Mouse (Mus musculus): ENCODE results near the gene Rtn4rl1. TPM values are rescaled to one million over a fixed set of nuclear protein-coding genes. Genes with fewer than 3 reads are reported as not detected.
A peak's percentile ranks its signal among the peaks of the same experiment; 100 is the strongest.
"Not testable (repeated sequence)": the region's sequence is repeated elsewhere in the genome, so short reads cannot be mapped to it uniquely, and the experiment has no call there.

Rtn4rl1 gene
- polyA plus RNA-seq, 1 experiment from 2014 or later: 1.4 TPM

DNA sequence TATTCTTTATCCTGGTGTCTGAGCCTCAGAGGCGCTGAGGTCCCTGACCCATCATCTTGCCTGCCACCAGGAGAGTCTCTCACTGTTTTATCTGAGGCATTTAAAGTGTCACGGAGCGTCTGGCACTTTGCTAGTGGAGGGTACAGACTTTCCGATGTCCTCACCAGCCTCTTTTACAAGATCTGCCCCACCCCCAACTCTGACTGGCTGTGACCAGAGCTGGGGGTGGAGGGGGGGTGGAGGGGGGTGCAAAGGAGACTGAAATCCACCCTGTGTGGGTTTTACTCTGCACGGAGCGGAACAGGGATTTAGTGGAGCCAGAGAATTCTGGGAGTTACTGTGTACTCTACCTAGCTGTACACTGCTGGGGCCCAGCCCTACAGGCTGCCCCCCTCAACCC is 81.5 kb downstream of the Rtn4rl1 start:
- ATAC-seq (ENCODE audit: insufficient read depth, low FRiP score): no peak
- H3K4me1 ChIP-seq (ENCODE audit: control insufficient read depth, insufficient read depth, low read length): 0 out of 2 replicates have a peak, but pooled peaks cover 7% of the 10 kb centered on the region
- WGBS: 29% methylated on average over 6 of the region's 6 CpGs
- H3K9ac ChIP-seq (ENCODE audit: low read length): no peak overlapping the region
- no peaks in the 10 kb centered on the region for H3K36me3 ChIP-seq (ENCODE audit: control insufficient read depth, insufficient read depth, low read length)
- H3K9me3 ChIP-seq (replicated peaks; ENCODE audit: control insufficient read depth, low read length): no peaks in the 10 kb centered on the region
- no peak overlapping the region for H3K4me2 ChIP-seq (ENCODE audit: low read depth, low read length)
- H3K4me3 ChIP-seq (replicated peaks; ENCODE audit: low read length): no peak overlapping the region
- H3K27me3 ChIP-seq (ENCODE audit: control insufficient read depth, insufficient read depth, low read length): no peaks in the 10 kb centered on the region
- H3K27ac ChIP-seq (ENCODE audit: low read length): no peak overlapping the region

DNA sequence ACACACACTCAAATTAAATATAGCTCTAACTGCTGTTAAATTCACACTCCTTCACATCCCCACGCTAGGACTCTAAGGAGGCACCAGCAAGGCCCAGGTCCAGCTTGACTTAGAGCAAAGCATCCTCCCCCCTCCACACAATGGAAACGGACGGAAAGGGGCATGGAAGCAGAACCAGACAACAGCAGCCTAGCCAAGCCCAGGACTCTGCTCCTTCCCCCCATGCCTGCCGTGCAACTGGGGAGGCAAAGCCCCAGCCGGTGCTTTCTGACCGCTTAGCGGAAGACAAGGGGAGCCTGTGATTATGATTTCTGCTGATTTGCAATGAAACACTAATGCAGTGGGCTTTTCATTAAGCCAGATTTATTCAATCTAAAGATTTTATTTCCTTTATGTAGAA is 84.5 kb downstream of the Rtn4rl1 start:
- Histone ChIP-seq H3K27ac (ENCODE audit: low read length) (no peak overlapping the region), H3K4me3 (replicated peaks; ENCODE audit: low read length) (no peak overlapping the region), H3K27me3 (ENCODE audit: control insufficient read depth, insufficient read depth, low read length) (peaks cover 23% of the 10 kb centered on the region), H3K4me2 (ENCODE audit: low read depth, low read length) (no peak overlapping the region), H3K36me3 (ENCODE audit: control insufficient read depth, insufficient read depth, low read length) (no peaks in the 10 kb centered on the region), H3K9ac (ENCODE audit: low read length) (no peak overlapping the region), H3K4me1 (ENCODE audit: control insufficient read depth, insufficient read depth, low read length) (peaks cover 14% of the 10 kb centered on the region), H3K9me3 (replicated peaks; ENCODE audit: control insufficient read depth, low read length) (no peaks in the 10 kb centered on the region)
- WGBS: 68% methylated on average over 7 of the region's 7 CpGs
- ATAC-seq (ENCODE audit: insufficient read depth, low FRiP score): no peak

DNA sequence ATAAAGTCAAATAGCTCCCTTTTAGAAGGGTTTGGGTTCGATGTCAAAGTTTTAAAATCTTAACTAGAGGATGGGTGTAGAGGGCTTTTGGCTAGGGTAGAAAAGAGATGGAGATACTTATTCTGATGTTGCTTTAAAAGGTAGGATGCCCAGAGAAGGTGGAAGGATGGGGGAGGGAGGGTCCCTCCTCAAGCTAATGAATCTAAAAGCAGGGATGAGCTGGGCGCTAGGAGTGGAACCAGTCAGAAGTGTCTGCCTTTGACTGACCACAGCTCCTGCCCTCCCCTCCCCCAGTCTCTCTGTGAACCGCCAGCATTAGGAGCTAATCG is 85.4 kb downstream of the Rtn4rl1 start:
- H3K4me2 ChIP-seq (ENCODE audit: low read depth, low read length): peak overlapping the region; percentile 48
- H3K36me3 ChIP-seq (ENCODE audit: control insufficient read depth, insufficient read depth, low read length): no peaks in the 10 kb centered on the region
- H3K4me1 ChIP-seq (ENCODE audit: control insufficient read depth, insufficient read depth, low read length): peaks cover 14% of the 10 kb centered on the region
- H3K4me3 ChIP-seq (replicated peaks; ENCODE audit: low read length): peak overlapping the region; percentile 27
- H3K27ac ChIP-seq (ENCODE audit: low read length): no peak overlapping the region
- peak overlapping the region; percentile 11; the same call in 1 of the 2 replicates for H3K9ac ChIP-seq (ENCODE audit: low read length)
- no peak for ATAC-seq (ENCODE audit: insufficient read depth, low FRiP score)
- no peaks in the 10 kb centered on the region for H3K9me3 ChIP-seq (replicated peaks; ENCODE audit: control insufficient read depth, low read length)
- 13% methylated on average over 4 of the region's 4 CpGs for WGBS
- peaks cover 27% of the 10 kb centered on the region for H3K27me3 ChIP-seq (ENCODE audit: control insufficient read depth, insufficient read depth, low read length)

DNA sequence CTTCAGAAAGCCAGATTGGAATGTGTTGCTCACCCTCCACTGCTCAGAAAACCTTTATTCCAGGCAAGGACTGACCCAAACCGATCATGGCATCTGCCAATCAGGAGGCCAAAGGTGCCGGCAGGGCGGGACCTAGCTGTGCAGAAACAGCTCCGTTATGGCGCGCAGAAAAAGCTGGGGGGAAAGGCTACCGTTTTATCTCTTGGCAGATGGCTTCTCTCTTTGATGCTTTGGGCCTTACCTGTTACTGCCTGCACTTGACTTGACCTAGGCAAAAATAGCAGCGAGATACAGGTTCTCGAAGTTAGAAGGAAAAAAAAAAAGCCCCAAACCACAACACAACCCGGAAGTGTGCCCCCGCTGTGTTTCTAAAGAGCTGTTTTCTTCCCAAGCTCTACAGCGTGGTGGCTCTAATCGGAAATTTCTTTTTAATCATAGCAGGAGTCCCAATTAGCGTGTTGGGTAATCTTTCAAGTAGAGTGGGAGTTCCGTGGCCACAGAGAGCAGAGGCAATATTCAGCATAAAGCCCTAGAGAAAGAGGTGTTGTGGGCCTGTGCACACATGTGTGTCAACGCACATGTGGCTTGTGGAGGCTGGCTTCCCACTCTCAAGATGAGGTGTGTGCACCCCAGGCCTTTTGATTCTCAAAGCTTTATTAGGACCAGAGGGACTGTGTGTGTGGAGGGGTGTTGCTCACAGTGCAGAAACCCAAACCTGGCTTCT is 85.9 kb downstream of the Rtn4rl1 start:
- Histone ChIP-seq H3K9me3 (replicated peaks; ENCODE audit: control insufficient read depth, low read length) (no peaks in the 10 kb centered on the region), H3K27me3 (ENCODE audit: control insufficient read depth, insufficient read depth, low read length) (peaks cover 27% of the 10 kb centered on the region), H3K9ac (ENCODE audit: low read length) (peak overlapping the region; percentile 11; the same call in 1 of the 2 replicates), H3K4me3 (replicated peaks; ENCODE audit: low read length) (peak overlapping the region; percentile 27), H3K36me3 (ENCODE audit: control insufficient read depth, insufficient read depth, low read length) (no peaks in the 10 kb centered on the region), H3K4me2 (ENCODE audit: low read depth, low read length) (peak overlapping the region; percentile 48), H3K4me1 (ENCODE audit: control insufficient read depth, insufficient read depth, low read length) (peaks cover 14% of the 10 kb centered on the region), H3K27ac (ENCODE audit: low read length) (no peak overlapping the region)
- no peak for ATAC-seq (ENCODE audit: insufficient read depth, low FRiP score)
- 15% methylated on average over 16 of the region's 16 CpGs for WGBS

DNA sequence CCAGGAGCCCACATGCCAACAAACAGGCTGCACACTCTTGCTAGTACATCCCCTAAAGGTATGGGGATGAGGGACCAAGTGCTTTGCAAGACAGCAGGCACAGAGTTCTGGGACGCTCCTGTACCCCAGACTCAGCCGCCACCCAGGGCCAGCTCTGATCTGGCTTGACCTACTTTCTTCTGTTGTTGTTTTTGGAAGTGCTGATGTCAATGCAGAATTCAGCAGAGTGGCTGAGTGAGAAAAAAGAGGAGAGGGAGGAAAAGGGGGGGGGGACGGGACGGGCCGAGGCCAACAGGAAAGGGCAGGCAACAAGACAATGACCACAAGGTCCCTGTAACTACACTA is 86.5 kb downstream of the Rtn4rl1 start:
- no peak overlapping the region for H3K4me2 ChIP-seq (ENCODE audit: low read depth, low read length)
- 80% methylated on average over 5 of the region's 5 CpGs for WGBS
- no peaks in the 10 kb centered on the region for H3K9me3 ChIP-seq (replicated peaks; ENCODE audit: control insufficient read depth, low read length)
- H3K9ac ChIP-seq (ENCODE audit: low read length): no peak overlapping the region
- H3K27ac ChIP-seq (ENCODE audit: low read length): no peak overlapping the region
- peaks cover 14% of the 10 kb centered on the region for H3K4me1 ChIP-seq (ENCODE audit: control insufficient read depth, insufficient read depth, low read length)
- no peaks in the 10 kb centered on the region for H3K36me3 ChIP-seq (ENCODE audit: control insufficient read depth, insufficient read depth, low read length)
- peaks cover 27% of the 10 kb centered on the region for H3K27me3 ChIP-seq (ENCODE audit: control insufficient read depth, insufficient read depth, low read length)
- H3K4me3 ChIP-seq (replicated peaks; ENCODE audit: low read length): no peak overlapping the region
- no peak for ATAC-seq (ENCODE audit: insufficient read depth, low FRiP score)

DNA sequence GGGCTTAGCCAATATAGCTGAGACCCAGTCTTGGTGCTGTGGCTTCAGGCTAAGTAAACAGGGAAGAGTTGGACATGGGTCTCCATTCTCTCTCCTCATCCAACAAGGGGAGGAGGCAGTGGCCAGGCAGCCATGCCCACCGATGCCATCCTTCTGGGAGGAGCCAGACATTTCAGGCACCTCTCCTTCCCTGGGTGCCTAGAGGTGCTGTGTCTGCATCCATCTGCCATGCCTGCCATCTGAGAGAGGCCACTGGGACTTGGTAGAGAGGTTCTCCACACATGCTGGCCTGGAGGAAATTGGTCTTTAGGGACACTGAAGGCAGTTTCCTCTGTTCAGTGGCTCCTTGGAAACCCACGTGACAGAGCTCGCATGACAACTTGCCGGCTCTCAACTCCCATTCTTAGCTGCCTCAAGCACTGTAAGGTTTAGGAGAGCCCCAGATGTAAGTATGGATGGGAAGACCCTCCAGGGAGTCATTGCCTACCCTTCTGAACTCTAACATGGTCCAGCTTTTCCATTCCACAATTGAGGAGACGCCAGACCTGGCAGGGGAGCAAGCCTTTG is 86.9 kb downstream of the Rtn4rl1 start:
- peaks cover 14% of the 10 kb centered on the region for H3K4me1 ChIP-seq (ENCODE audit: control insufficient read depth, insufficient read depth, low read length)
- H3K27me3 ChIP-seq (ENCODE audit: control insufficient read depth, insufficient read depth, low read length): peaks cover 27% of the 10 kb centered on the region
- no peak overlapping the region for H3K9ac ChIP-seq (ENCODE audit: low read length)
- no peaks in the 10 kb centered on the region for H3K9me3 ChIP-seq (replicated peaks; ENCODE audit: control insufficient read depth, low read length)
- H3K4me2 ChIP-seq (ENCODE audit: low read depth, low read length): no peak overlapping the region
- no peak overlapping the region for H3K27ac ChIP-seq (ENCODE audit: low read length)
- WGBS: 72% methylated on average over 5 of the region's 5 CpGs
- no peak for ATAC-seq (ENCODE audit: insufficient read depth, low FRiP score)
- no peaks in the 10 kb centered on the region for H3K36me3 ChIP-seq (ENCODE audit: control insufficient read depth, insufficient read depth, low read length)
- no peak overlapping the region for H3K4me3 ChIP-seq (replicated peaks; ENCODE audit: low read length)

DNA sequence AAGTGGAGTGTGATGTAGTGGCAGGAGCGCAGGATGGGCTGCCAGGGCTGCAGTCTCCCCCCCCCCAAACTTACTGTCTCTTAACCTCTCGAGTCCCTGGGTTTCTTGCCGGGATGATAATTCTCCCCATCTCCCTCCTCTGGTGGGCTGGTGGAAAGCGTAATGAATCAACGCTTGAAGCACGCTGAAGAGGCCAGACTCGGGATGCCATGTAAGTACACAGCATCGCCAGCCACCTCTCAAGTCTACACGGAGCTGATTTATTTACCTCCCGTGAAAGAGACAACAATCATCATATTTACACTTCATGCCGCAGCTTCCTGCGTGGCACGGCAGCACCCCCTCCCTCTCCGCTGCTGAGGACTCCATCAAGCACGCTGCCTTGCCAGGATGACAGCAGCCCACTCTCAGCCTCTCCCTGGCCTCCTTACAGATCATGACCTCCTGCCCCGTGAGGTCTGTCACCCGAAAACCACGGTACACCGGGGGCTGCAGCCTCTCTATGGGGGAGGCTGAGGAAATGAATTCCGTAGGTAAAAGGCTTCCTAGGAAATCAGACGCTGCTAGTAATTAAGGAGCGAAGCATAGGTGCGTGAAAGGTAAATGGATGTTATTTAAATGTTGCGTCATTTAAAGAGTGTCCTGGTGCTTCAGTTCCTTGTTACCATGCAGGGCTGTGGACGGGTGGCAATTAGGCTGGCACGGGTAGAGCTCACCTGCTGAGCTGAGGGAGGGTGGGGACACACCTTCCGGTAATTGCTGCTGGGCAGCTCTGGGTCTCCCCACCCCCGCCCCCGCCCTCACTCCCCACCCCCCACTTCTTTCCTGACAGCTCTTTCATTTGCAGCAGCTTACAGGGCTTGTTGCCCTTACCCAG is 88.0 kb downstream of the Rtn4rl1 start:
- no peak overlapping the region for H3K9ac ChIP-seq (ENCODE audit: low read length)
- peaks cover 27% of the 10 kb centered on the region for H3K27me3 ChIP-seq (ENCODE audit: control insufficient read depth, insufficient read depth, low read length)
- no peak overlapping the region for H3K4me3 ChIP-seq (replicated peaks; ENCODE audit: low read length)
- H3K27ac ChIP-seq (ENCODE audit: low read length): no peak overlapping the region
- peak overlapping the region; percentile 28; the same call in 1 of the 2 replicates for H3K4me2 ChIP-seq (ENCODE audit: low read depth, low read length)
- WGBS: 14% methylated on average over 29 of the region's 29 CpGs
- no peaks in the 10 kb centered on the region for H3K9me3 ChIP-seq (replicated peaks; ENCODE audit: control insufficient read depth, low read length)
- H3K36me3 ChIP-seq (ENCODE audit: control insufficient read depth, insufficient read depth, low read length): no peaks in the 10 kb centered on the region
- no peak for ATAC-seq (ENCODE audit: insufficient read depth, low FRiP score)
- H3K4me1 ChIP-seq (ENCODE audit: control insufficient read depth, insufficient read depth, low read length): peaks cover 14% of the 10 kb centered on the region

DNA sequence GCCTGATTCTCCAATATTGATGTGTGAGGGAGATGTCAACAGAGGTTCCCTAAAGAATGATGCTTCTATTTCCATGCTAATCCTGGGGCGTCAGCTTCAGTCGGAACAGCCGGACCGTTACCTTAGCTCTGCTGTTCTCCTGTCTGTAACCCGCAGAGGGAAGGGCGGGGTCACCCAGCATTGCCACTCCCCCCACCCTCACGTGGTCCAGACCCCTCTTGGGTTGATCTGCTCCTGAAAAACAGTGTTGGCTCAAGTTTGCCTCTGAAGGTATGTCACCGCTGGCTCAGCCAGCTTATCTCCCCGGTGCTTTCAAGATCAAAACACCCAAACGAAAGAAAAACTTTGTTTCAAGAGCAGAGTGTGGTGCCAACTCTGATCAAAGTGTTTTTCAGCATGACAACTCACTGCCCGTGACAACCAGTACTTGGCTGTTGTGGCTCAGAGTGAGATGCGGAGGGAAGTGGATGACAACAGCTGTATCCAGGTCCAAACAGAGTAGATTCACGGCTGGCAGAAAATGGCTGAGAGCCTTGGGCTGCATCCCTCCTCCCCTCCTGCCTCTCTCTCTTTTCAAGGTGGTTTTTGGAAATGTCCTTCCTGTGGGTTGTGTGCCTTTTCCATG is 89.0 kb downstream of the Rtn4rl1 start:
- Histone ChIP-seq H3K4me1 (ENCODE audit: control insufficient read depth, insufficient read depth, low read length) (peaks cover 14% of the 10 kb centered on the region), H3K4me3 (replicated peaks; ENCODE audit: low read length) (no peak overlapping the region), H3K9me3 (replicated peaks; ENCODE audit: control insufficient read depth, low read length) (no peaks in the 10 kb centered on the region), H3K36me3 (ENCODE audit: control insufficient read depth, insufficient read depth, low read length) (no peaks in the 10 kb centered on the region), H3K4me2 (ENCODE audit: low read depth, low read length) (peak overlapping the region; percentile 28; the same call in 1 of the 2 replicates), H3K27me3 (ENCODE audit: control insufficient read depth, insufficient read depth, low read length) (peaks cover 27% of the 10 kb centered on the region), H3K27ac (ENCODE audit: low read length) (no peak overlapping the region), H3K9ac (ENCODE audit: low read length) (no peak overlapping the region)
- ATAC-seq (ENCODE audit: insufficient read depth, low FRiP score): no peak
- 13% methylated on average over 13 of the region's 13 CpGs for WGBS

DNA sequence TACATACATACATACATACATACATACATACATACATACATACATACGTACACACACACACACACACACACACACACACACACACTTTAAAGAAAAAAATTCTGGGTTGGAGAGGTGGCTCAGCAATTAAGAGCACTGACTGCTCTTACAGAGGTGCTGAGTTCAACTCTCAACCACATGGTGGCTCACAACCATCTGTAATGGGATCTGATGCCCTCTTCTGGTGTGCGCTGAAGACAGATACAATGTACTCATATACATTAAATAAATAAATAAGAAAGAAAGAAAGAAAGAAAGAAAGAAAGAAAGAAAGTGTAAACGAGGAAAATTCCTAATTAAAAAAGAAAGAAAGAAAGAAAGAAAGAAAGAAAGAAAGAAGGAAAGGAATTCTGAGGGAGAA is 90.2 kb downstream of the Rtn4rl1 start:
- H3K27ac ChIP-seq (ENCODE audit: low read length); H3K9ac ChIP-seq (ENCODE audit: low read length); H3K4me3 ChIP-seq (replicated peaks; ENCODE audit: low read length); ATAC-seq (ENCODE audit: insufficient read depth, low FRiP score); H3K4me2 ChIP-seq (ENCODE audit: low read depth, low read length); H3K36me3 ChIP-seq (ENCODE audit: control insufficient read depth, insufficient read depth, low read length); H3K9me3 ChIP-seq (replicated peaks; ENCODE audit: control insufficient read depth, low read length): not testable (repeated sequence)
- H3K4me1 ChIP-seq (ENCODE audit: control insufficient read depth, insufficient read depth, low read length): peaks cover 14% of the 10 kb centered on the region
- WGBS: 66% methylated on average over 3 of the region's 3 CpGs
- peaks cover 27% of the 10 kb centered on the region for H3K27me3 ChIP-seq (ENCODE audit: control insufficient read depth, insufficient read depth, low read length)

Data from stomach, embryonic 16.5 days (tissue).